Mouse (Mus musculus) CH12.LX (cell line): ENCODE data around the gene Fcor. TPM values are rescaled to one million over a fixed set of nuclear protein-coding genes. Genes with fewer than 3 reads are reported as not detected.

Experiments used
- polyA plus RNA-seq: library from polyadenylated mRNA; unstranded; fragments of >175 nt; gene quantifications from 2 replicates; pipeline ENCODE4 v1.2.1, GENCODE M21; 2012; ENCODE audit warnings: low read depth; ENCODE audit not compliant: insufficient read length
- total RNA-seq, 2 experiments: library from RNA; depleted of rRNA; stranded (reverse); fragments of 300-350 nt in 1 of 2; fragments of >200 nt in 1 of 2; gene quantifications; 2 replicates each; pipeline ENCODE4 v1.2.3; 2012 to 2014

Gene Fcor
- total and polyA plus RNA-seq, 3 experiments, result 0.63 TPM; not detected in 2

Other genes starting within 250 kb of the Fcor start
- gene Pex11g, start 204.7 kb downstream of the Fcor start, total RNA-seq (2012; rRNA removed), result 4.9 and 5.9 TPM in 2 replicates
- gene Pex11g, start 204.7 kb downstream of the Fcor start, total RNA-seq (2014; rRNA removed), result 1.3 and 2.4 TPM in 2 replicates
- gene Pex11g, start 204.7 kb downstream of the Fcor start, polyA plus RNA-seq, result 1.9 and 2.7 TPM in 2 replicates
- not detected in 2 replicates for gene Tex45, start 201.5 kb downstream of the Fcor start, total RNA-seq (2012; rRNA removed)
- gene Tex45, start 201.5 kb downstream of the Fcor start, total RNA-seq (2014; rRNA removed), result not detected in 2 replicates
- gene Tex45, start 201.5 kb downstream of the Fcor start, polyA plus RNA-seq, result not detected in 2 replicates
- 0.25 and 0.64 TPM in 2 replicates for gene Zfp358, start 179.2 kb downstream of the Fcor start, total RNA-seq (2012; rRNA removed)
- 0.54 TPM in 1 of 2 replicates, not detected in the other for gene Zfp358, start 179.2 kb downstream of the Fcor start, total RNA-seq (2014; rRNA removed)
- 0.17 TPM in 1 of 2 replicates, not detected in the other for gene Zfp358, start 179.2 kb downstream of the Fcor start, polyA plus RNA-seq
- gene Mcoln1, start 171.9 kb downstream of the Fcor start, total RNA-seq (2012; rRNA removed), result 18.1 and 20.5 TPM in 2 replicates
- 11.5 and 13.0 TPM in 2 replicates for gene Mcoln1, start 171.9 kb downstream of the Fcor start, total RNA-seq (2014; rRNA removed)
- gene Mcoln1, start 171.9 kb downstream of the Fcor start, polyA plus RNA-seq, result 26.5 and 28.0 TPM in 2 replicates
- gene Pnpla6, start 157.0 kb downstream of the Fcor start, total RNA-seq (2012; rRNA removed), result 27.7 and 29.6 TPM in 2 replicates
- 12.5 and 13.7 TPM in 2 replicates for gene Pnpla6, start 157.0 kb downstream of the Fcor start, total RNA-seq (2014; rRNA removed)
- gene Pnpla6, start 157.0 kb downstream of the Fcor start, polyA plus RNA-seq, result 38.6 and 39.8 TPM in 2 replicates
- gene C330021F23Rik, start 104.4 kb downstream of the Fcor start, total RNA-seq (2012; rRNA removed), result 0.84 and 1.1 TPM in 2 replicates
- gene C330021F23Rik, start 104.4 kb downstream of the Fcor start, total RNA-seq (2014; rRNA removed), result not detected in 2 replicates
- gene C330021F23Rik, start 104.4 kb downstream of the Fcor start, polyA plus RNA-seq, result 0.60 and 1.0 TPM in 2 replicates
- gene Camsap3, start 85.1 kb downstream of the Fcor start, total RNA-seq (2012; rRNA removed), result 0.51 and 0.67 TPM in 2 replicates
- not detected in 2 replicates for gene Camsap3, start 85.1 kb downstream of the Fcor start, total RNA-seq (2014; rRNA removed)
- gene Camsap3, start 85.1 kb downstream of the Fcor start, polyA plus RNA-seq, result 0.36 and 0.50 TPM in 2 replicates
- 60.7 and 62.7 TPM in 2 replicates for gene Xab2, start 51.0 kb downstream of the Fcor start, total RNA-seq (2012; rRNA removed)
- 46.1 and 49.9 TPM in 2 replicates for gene Xab2, start 51.0 kb downstream of the Fcor start, total RNA-seq (2014; rRNA removed)
- gene Xab2, start 51.0 kb downstream of the Fcor start, polyA plus RNA-seq, result 57.1 and 62.0 TPM in 2 replicates
- 70.2 and 85.3 TPM in 2 replicates for gene Pet100, start 50.8 kb downstream of the Fcor start, total RNA-seq (2012; rRNA removed)
- 38.8 and 39.0 TPM in 2 replicates for gene Pet100, start 50.8 kb downstream of the Fcor start, total RNA-seq (2014; rRNA removed)
- 62.7 and 86.0 TPM in 2 replicates for gene Pet100, start 50.8 kb downstream of the Fcor start, polyA plus RNA-seq
- 0.29 and 0.38 TPM in 2 replicates for gene Pcp2, start 46.8 kb downstream of the Fcor start, total RNA-seq (2012; rRNA removed)
- not detected in 2 replicates for gene Pcp2, start 46.8 kb downstream of the Fcor start, total RNA-seq (2014; rRNA removed)
- gene Pcp2, start 46.8 kb downstream of the Fcor start, polyA plus RNA-seq, result 0.56 TPM in 1 of 2 replicates, not detected in the other
- gene Stxbp2, start 41.4 kb downstream of the Fcor start, total RNA-seq (2012; rRNA removed), result 92.1 and 123 TPM in 2 replicates
- 53.9 and 60.9 TPM in 2 replicates for gene Stxbp2, start 41.4 kb downstream of the Fcor start, total RNA-seq (2014; rRNA removed)
- gene Stxbp2, start 41.4 kb downstream of the Fcor start, polyA plus RNA-seq, result 136 and 149 TPM in 2 replicates
- not detected in 2 replicates for gene Retn, start 16.6 kb downstream of the Fcor start, total RNA-seq (2012; rRNA removed)
- not detected in 2 replicates for gene Retn, start 16.6 kb downstream of the Fcor start, total RNA-seq (2014; rRNA removed)
- gene Retn, start 16.6 kb downstream of the Fcor start, polyA plus RNA-seq, result 0.27 TPM in 1 of 2 replicates, not detected in the other
- 0.17 TPM in 1 of 2 replicates, not detected in the other for gene Mcemp1, start 6.6 kb downstream of the Fcor start, total RNA-seq (2012; rRNA removed)
- gene Mcemp1, start 6.6 kb downstream of the Fcor start, total RNA-seq (2014; rRNA removed), result 0.39 and 0.66 TPM in 2 replicates
- gene Mcemp1, start 6.6 kb downstream of the Fcor start, polyA plus RNA-seq, result 0.36 and 0.55 TPM in 2 replicates
- gene Trappc5, start 3.9 kb upstream of the Fcor start, total RNA-seq (2012; rRNA removed), result 21.5 and 22.2 TPM in 2 replicates
- gene Trappc5, start 3.9 kb upstream of the Fcor start, total RNA-seq (2014; rRNA removed), result 26.8 and 27.4 TPM in 2 replicates
- gene Trappc5, start 3.9 kb upstream of the Fcor start, polyA plus RNA-seq, result 22.4 and 24.4 TPM in 2 replicates
- gene Fcer2a, start 21.8 kb upstream of the Fcor start, total RNA-seq (2012; rRNA removed), result 0.71 and 1.5 TPM in 2 replicates
- 2.9 and 3.7 TPM in 2 replicates for gene Fcer2a, start 21.8 kb upstream of the Fcor start, total RNA-seq (2014; rRNA removed)
- gene Fcer2a, start 21.8 kb upstream of the Fcor start, polyA plus RNA-seq, result 13.7 and 15.6 TPM in 2 replicates
- gene Clec4g, start 48.3 kb upstream of the Fcor start, total RNA-seq (2012; rRNA removed), result not detected in 2 replicates
- gene Clec4g, start 48.3 kb upstream of the Fcor start, total RNA-seq (2014; rRNA removed), result not detected in 2 replicates
- not detected in 2 replicates for gene Clec4g, start 48.3 kb upstream of the Fcor start, polyA plus RNA-seq
- not detected in 2 replicates for gene Cd209a, start 76.6 kb upstream of the Fcor start, total RNA-seq (2012; rRNA removed)
- not detected in 2 replicates for gene Cd209a, start 76.6 kb upstream of the Fcor start, total RNA-seq (2014; rRNA removed)
- gene Cd209a, start 76.6 kb upstream of the Fcor start, polyA plus RNA-seq, result not detected in 2 replicates
- not detected in 2 replicates for gene Cd209e, start 181.9 kb upstream of the Fcor start, total RNA-seq (2012; rRNA removed)
- not detected in 2 replicates for gene Cd209e, start 181.9 kb upstream of the Fcor start, total RNA-seq (2014; rRNA removed)
- gene Cd209e, start 181.9 kb upstream of the Fcor start, polyA plus RNA-seq, result not detected in 2 replicates
- gene Cd209d, start 206.2 kb upstream of the Fcor start, total RNA-seq (2012; rRNA removed), result 0.25 TPM in 1 of 2 replicates, not detected in the other
- not detected in 2 replicates for gene Cd209d, start 206.2 kb upstream of the Fcor start, total RNA-seq (2014; rRNA removed)
- gene Cd209d, start 206.2 kb upstream of the Fcor start, polyA plus RNA-seq, result not detected in 2 replicates